Mouse (Mus musculus) mature B cell (primary cell): Measurements from ENCODE around the gene Wdr76.
"Not testable (repeated sequence)": the region's sequence is repeated elsewhere in the genome, so short reads cannot be mapped to it uniquely, and the experiment has no call there.

Experiments used
- in situ Hi-C: fragments of 300-500 bp; cut with MboI; formaldehyde crosslinking; loops from 2 replicates; pipeline ENCODE4 v1.14.3; 2019

Wdr76 gene

DNA sequence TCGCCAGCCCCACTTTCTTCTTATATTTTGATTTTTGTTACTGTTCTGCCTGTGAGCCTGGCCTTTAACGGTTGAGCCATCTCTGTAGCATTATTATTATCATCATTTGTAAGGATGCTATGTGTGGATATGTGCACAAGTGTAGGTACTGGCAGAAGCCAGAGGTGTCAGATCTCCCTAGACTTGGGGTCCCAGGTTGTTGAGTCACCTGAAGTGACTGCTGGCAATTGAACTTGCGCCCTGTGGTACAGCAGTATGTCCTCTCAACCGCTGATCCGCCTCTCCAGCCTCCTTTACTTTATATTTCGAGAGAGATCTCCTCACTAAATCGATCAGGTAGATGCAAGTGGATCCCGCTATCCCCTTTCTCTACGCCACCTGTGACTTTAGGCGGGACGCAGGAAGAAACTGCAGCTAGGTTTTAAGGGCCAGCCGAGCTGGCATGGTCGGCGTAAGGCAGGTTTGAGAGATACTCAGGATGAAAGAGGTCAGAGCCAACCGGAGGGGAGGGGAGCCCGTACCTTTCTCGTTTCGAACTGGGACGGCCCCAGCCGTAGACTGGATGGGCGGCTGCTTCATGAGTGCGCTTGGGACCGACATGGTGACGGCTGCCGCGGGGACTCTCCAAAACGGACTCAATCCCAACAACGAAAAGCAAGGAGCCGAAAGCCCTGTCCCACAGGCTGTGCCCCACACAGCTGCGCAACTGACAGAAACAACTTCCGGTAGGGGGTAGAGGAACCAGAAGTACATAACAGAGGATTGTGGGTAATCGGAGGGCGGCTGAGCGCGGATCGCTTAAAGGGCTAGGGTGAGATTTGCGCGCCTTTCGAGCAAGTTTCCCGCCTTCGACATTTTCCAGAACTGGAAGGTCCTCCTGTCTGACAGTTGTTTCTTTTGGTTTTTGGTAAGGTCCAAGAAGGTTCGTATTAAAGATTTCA, at the start of gene Wdr76, which contains the start of gene Mfap1a:
TSS of gene Wdr76 (plus strand) at position 782 of the 941 bp plus-strand sequence.
TSS of gene Mfap1a (minus strand) at position 724 of the 941 bp plus-strand sequence.
- in situ Hi-C loops = not testable (repeated sequence)

DNA sequence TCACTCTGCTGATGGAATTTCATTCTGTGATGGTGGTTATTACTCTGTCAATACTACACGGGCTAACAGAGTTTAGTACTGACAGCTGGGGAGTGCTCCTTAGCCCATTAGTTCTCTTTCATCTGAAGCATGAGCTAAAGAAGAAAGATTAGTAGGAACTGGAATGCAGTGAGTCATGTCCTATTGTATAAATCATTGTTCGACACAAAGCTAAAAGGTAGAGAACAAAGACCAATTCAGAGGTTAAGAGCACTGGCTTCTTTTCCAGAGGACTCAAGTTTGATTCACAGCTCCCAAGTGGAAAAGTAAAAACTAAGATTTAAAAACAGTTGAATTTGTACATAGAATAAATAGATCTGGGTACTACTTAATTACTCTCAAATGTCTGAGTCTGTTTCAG, 46.5 kb upstream of the Wdr76 start:
- in situ Hi-C loops = no loop called here

DNA sequence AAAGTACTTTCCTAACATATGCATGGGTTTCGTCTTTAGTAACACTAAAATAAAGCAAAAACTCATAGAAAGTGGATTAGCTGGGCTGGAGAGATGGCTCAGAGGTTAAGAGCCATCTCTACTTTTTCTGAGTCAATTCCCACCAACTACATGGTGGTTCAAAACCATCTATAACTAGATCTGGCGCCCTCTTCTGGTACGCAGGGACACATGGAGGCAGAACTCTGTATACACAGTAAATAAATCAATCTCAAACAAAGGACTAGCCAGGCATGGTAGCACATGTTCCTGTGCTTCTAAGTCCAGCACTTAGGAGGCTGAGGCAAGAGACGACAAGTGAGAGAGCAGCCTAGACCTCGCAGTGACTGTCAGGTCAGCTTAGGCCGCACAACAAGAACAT, 37.5 kb upstream of the Wdr76 start:
- in situ Hi-C loops = not testable (repeated sequence)

DNA sequence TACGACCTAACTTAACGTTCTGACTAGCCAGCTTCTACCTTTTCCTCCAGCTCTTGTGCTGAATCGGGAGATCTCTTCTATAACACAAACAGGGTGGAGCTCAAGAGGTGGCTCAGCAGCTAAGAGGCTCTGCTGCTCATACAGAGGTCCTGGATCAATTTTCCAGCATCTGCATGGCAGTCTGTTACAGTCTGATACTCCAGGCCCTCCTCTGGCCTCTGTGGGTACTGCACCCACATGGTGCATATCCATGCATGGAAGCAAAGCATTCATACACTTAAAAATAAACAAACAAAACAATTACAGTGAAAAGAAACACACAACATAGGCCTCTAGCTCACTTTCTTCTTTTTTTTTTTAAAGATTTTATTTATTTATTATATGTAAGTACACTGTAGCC, 33.7 kb upstream of the Wdr76 start:
- in situ Hi-C loops = not testable (repeated sequence)

GRCm38 (mm10) chr2:121473301-121474179, 33.0 kb upstream of the Wdr76 start, which contains the start of gene Mfap1b:
Mfap1b (minus strand) TSS chr2:121474067.
- in situ Hi-C loops = not testable (repeated sequence)

GRCm38 (mm10) chr2:121474180-121474535, 32.4 kb upstream of the Wdr76 start:
- in situ Hi-C loops = no loop called here

GRCm38 (mm10) chr2:121475306-121475705, 31.2 kb upstream of the Wdr76 start:
- in situ Hi-C loops = not testable (repeated sequence)

GRCm38 (mm10) chr2:121477491-121478266, 28.8 kb upstream of the Wdr76 start:
- in situ Hi-C loops = no loop called here

GRCm38 (mm10) chr2:121480498-121480897, 26.0 kb upstream of the Wdr76 start:
- in situ Hi-C loops = no loop called here

DNA sequence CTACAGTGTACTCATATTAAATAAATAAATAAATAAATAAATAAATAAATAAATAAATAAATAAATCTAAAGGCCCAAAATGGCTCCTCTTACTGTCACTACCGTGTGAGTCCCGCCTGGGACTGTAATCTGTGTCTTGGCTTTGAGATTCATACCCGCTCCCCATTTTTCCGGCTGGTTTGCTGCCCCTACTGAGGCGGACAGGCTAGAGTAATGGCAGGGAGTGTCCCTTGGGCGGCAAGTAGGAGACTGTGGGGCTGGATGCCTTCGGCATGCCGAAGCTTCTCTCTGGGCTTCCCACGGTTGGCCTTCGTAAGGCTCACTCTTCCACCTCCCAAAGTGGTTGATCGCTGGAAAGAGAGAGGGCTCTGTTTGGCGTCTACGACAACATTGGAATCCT, 25.6 kb upstream of the Wdr76 start:
- in situ Hi-C loops = not testable (repeated sequence)

- in situ Hi-C loops = no loop called here
Observed at GRCm38 (mm10) chr2:121483576-121483975, 22.9 kb upstream of the Wdr76 start.

- in situ Hi-C loops = not testable (repeated sequence)
Observed at GRCm38 (mm10) chr2:121484403-121484802, 22.1 kb upstream of the Wdr76 start.

DNA sequence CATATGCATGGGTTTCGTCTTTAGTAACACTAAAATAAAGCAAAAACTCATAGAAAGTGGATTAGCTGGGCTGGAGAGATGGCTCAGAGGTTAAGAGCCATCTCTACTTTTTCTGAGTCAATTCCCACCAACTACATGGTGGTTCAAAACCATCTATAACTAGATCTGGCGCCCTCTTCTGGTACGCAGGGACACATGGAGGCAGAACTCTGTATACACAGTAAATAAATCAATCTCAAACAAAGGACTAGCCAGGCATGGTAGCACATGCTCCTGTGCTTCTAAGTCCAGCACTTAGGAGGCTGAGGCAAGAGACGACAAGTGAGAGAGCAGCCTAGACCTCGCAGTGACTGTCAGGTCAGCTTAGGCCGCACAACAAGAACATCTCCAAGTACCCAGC, 5.0 kb upstream of the Wdr76 start:
- in situ Hi-C loops = not testable (repeated sequence)

DNA sequence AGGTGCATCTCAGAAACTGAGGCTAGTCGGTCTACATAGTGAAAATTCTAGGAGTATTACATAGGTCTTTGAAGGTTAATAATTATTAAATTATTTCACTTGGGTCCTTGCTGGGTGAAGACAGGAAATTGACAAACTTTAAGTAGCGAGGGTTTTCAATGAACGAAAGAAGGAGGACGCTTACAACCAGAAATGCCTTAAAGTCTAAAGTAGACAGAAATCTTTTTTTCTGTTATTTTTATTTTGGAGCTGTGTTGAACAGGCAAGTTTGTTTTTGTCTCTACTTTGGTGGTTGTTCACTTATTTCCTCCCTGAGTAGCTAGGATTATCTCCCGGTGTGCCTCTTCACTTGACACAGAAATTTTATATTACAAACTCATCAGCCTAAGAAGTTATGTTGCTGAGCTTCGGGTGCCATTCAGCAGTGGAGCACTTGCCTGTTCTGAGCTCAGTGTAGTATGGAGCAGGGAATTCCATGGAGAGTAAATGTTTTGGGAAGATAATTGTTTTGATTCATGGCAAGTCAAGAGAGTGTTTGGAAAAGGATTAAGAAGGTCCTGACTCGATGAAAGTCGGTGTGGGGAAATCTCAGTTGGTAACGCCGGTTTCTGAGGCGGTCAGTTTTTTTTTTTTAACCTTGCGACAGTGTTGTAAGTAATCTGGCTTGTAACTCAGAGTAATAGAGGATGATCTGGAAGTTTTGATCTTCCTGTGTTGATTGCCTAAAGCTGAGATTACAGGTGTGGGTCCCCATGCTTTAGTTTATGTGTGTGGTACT, 839 bp downstream of the Wdr76 start:
- in situ Hi-C loops = no loop called here

DNA sequence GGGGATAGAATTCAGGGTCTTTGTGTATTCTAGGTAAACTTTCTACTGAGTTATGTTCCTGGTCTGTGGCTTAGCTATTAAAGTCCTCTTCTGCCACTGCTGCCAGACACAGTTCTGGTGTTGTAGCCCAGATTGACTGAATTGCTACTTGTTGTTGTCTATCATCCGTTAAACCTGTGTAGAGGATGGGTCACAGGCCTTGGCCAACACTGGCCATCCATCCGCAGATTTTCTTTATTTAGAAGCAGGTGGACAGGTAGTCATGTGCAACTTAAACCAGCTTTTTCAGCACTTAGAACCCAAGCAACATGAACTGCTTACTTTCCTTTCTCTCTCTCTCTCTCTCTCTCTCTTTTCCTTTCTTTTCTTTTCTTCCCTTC, 1.4 kb downstream of the Wdr76 start:
- in situ Hi-C loops = no loop called here

DNA sequence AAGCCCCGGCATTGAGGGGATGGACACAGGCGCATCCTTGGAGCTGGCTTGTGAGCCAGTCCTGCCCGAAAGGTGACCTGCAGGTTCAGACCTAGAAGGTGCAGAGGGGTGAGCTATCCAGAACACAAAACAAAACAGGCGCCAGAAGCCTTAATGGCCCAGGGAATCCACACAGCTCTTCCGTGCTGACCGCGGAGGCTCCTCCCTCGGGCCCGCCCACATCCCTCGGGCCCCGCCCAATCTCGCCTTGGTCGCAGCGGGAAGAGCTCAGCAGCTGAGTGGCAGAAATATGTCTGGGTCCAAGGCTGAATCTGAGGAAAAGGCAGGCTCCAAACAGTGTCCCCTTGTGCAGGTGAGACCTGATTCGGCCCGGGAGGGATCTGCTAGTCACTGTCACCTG, 3.1 kb downstream of the Wdr76 start:
- in situ Hi-C loops = no loop called here

GRCm38 (mm10) chr2:121511401-121511800, 4.9 kb downstream of the Wdr76 start:
- in situ Hi-C loops = no loop called here

DNA sequence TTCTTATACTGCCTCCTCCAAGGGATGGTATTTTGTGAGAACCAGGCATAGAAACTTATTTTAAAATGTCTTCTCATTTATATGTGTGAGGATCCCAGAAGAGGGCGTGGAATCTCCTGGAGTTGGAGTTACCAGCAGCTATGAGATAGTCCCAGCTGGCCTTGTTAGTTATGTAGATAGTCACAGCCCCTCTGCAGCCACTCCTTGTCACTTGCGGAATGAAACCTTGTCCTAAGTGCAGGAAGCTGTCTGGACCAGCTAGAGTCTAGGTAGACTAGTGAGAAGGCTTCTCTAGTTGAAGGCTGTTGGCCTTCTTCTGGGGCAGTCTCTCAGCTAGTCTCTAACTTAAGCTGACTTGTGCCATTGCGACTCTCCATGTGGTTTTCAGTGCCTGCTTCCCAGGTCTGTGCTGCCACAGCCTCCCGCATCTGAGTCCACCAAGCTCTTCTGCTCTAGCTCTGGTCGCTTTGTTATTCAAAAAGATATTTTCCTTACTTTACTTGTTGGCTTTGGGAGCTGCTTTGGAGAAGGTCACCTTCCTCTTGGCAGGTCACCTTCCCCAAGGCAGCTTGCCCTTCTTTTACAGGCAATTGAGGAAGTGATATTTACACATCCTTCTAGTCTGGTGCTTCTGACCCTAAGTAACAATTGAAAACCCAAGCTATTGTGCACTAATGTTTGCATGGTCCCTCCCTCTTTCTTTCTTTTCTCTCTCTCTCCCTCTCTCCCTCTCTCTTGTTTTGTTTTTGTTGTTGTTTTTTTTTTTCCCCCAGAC, 6.7 kb downstream of the Wdr76 start:
- in situ Hi-C loops = not testable (repeated sequence)

DNA sequence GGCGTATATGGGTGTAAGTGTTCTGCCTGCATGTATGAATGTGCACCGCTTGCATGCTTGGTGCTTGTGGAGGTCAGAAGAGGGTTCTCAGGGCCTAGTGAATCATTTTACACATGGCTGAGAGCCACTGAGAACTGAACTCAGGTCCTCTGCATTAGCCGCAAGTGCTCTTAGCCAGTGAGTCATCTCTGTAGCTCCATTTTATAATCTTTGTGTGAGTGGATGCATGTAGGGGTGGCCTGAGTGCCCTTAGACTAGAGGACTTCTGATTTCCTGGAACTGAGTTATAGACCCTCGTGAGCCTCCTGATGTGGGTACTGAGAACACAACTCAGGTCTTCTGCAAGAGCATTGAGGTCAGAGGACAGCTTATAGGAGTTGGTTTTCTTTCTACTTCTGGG, 7.7 kb downstream of the Wdr76 start:
- in situ Hi-C loops = no loop called here

- in situ Hi-C loops = no loop called here
Observed at GRCm38 (mm10) chr2:121518106-121518505, 11.6 kb downstream of the Wdr76 start.
